Mouse (Mus musculus) thymus, adult 2 months (tissue): ENCODE results near the gene Fga.

Experiments
- CTCF ChIP-seq: fragments of 200-500 bp; IDR thresholded peaks from 2 replicates; pipeline ENCODE4 v1.5.1; 2012; ENCODE audit warnings: mild to moderate bottlenecking, control low read depth, low read length, moderate library complexity, borderline replicate concordance; ENCODE audit not compliant: control insufficient read depth, poor library complexity, insufficient read depth; ENCODE audit errors: extremely low read depth
- POLR2A ChIP-seq: fragments of 200-500 bp; IDR thresholded peaks from 2 replicates; pipeline ENCODE4 v1.6.1; 2012; ENCODE audit warnings: mild to moderate bottlenecking, low read length, control low read depth, moderate library complexity; ENCODE audit not compliant: control insufficient read depth, poor library complexity, insufficient read depth; ENCODE audit errors: extremely low read depth

- TF ChIP-seq CTCF, result no peak
- no peak for TF ChIP-seq POLR2A
These were observed 29.2 kb upstream of the Fga start for GRCm38 (mm10) chr3:82996656-82997055.
